ENCODE assay signal across 21 mouse cellular contexts in genomic region chr6:119042803-119043202, GRCm38 (mm10).
DNase-seq lines count a peak whose midpoint lies in the region; ATAC-seq and TF ChIP-seq lines count a peak whose summit lies in the region.
"Had no signal": no experiment of that assay in that cellular context is flagged by ENCODE, and none has a peak within 500 bp of the region (broad histone marks: within the 10 kb centered on the region; RNA-seq: fewer than 3 reads in every experiment).

No protein-coding gene starts in this region.

- H3K9ac ChIP-seq in lung, embryonic 15.5 days = no peak overlapping the region
- no peak overlapping the region for H3K9ac ChIP-seq in lung, postnatal 0 days (replicated peaks; ENCODE audit: low read depth)
- H3K9ac ChIP-seq: embryonic facial prominence, embryonic 13.5 days; embryonic facial prominence, embryonic 15.5 days; forebrain, embryonic 12.5 days had no signal

- H3K4me3 ChIP-seq in lung, embryonic 15.5 days = no peak overlapping the region
- H3K4me3 ChIP-seq in lung, postnatal 0 days (ENCODE audit: low read depth, low read length) = no peak overlapping the region
- H3K4me3 ChIP-seq: embryonic facial prominence, embryonic 13.5 days; embryonic facial prominence, embryonic 15.5 days; erythroblast, embryonic 14.5 days; forebrain, embryonic 10.5 days; forebrain, embryonic 12.5 days had no signal

- WGBS in lung, embryonic 15.5 days = 64% methylated on average over 3 of the region's 3 CpGs
- 51% methylated on average over 3 of the region's 3 CpGs for WGBS in lung, postnatal 0 days

- peak; percentile 87 for TF ChIP-seq EP300 in lung, postnatal 0 days (IDR thresholded peaks at IDR 0.05)

- H3K4me2 ChIP-seq in lung, embryonic 15.5 days = no peak overlapping the region
- no peak overlapping the region for H3K4me2 ChIP-seq in lung, postnatal 0 days (replicated peaks; ENCODE audit: low read depth, low read length)
- H3K4me2 ChIP-seq: embryonic facial prominence, embryonic 13.5 days; embryonic facial prominence, embryonic 15.5 days; forebrain, embryonic 12.5 days had no signal

- H3K9me3 ChIP-seq in lung, embryonic 15.5 days = no peaks in the 10 kb centered on the region
- no peaks in the 10 kb centered on the region for H3K9me3 ChIP-seq in lung, postnatal 0 days (ENCODE audit: low read length)
- H3K9me3 ChIP-seq: embryonic facial prominence, embryonic 13.5 days; embryonic facial prominence, embryonic 15.5 days; forebrain, embryonic 10.5 days; forebrain, embryonic 12.5 days had no signal

- H3K36me3 ChIP-seq in lung, embryonic 15.5 days = no peaks in the 10 kb centered on the region
- H3K36me3 ChIP-seq in lung, postnatal 0 days (ENCODE audit: insufficient read depth, low read length) = no peaks in the 10 kb centered on the region
- H3K36me3 ChIP-seq: embryonic facial prominence, embryonic 13.5 days; embryonic facial prominence, embryonic 15.5 days; forebrain, embryonic 10.5 days; forebrain, embryonic 12.5 days had no signal

- no peaks in the 10 kb centered on the region for H3K27me3 ChIP-seq in lung, embryonic 15.5 days
- H3K27me3 ChIP-seq in lung, postnatal 0 days (replicated peaks; ENCODE audit: insufficient read depth, low read length) = no peaks in the 10 kb centered on the region
- H3K27me3 ChIP-seq: embryonic facial prominence, embryonic 13.5 days; embryonic facial prominence, embryonic 15.5 days; forebrain, embryonic 12.5 days had no signal

- no peak for TF ChIP-seq CTCF in lung, postnatal 0 days (IDR thresholded peaks at IDR 0.05)

- DNase-seq in lung, postnatal 14 days = no peak
- DNase-seq in lung, postnatal 0 days (ENCODE audit: low spot score) = peak; percentile 79
- no peak for DNase-seq in lung, postnatal 4 days
- DNase-seq: adrenal gland, adult 2 months; adrenal gland, postnatal 10 days; adrenal gland, postnatal 25 days; cerebellum, adult 11 months; cerebellum, adult 18-20 months; cerebellum, adult 8-10 months; cerebellum, adult 9-11 months; cerebellum, postnatal 14 days; cerebellum, postnatal 36 days; embryo, embryonic 11 days had no signal

- ATAC-seq in lung, embryonic 15.5 days (ENCODE audit: borderline replicate concordance, extremely low read depth, low FRiP score, low TSS enrichment) = no peak
- ATAC-seq in lung, postnatal 0 days = peak; percentile 64
- ATAC-seq: forebrain, embryonic 14.5 days; forebrain, embryonic 16.5 days had no signal

- H3K4me1 ChIP-seq in lung, embryonic 15.5 days = peaks cover 73% of the 10 kb centered on the region
- H3K4me1 ChIP-seq in lung, postnatal 0 days (ENCODE audit: insufficient read depth, low read depth, low read length) = peaks cover 20% of the 10 kb centered on the region; the same call in 1 of the 2 replicates

- 0 out of 2 replicates have a peak overlapping the region, but pooled peaks have one; percentile 65 for H3K27ac ChIP-seq in lung, embryonic 15.5 days
- peak overlapping the region; percentile 17; the same call in 1 of the 2 replicates for H3K27ac ChIP-seq in lung, postnatal 0 days (ENCODE audit: low read length)
- H3K27ac ChIP-seq: embryonic facial prominence, embryonic 13.5 days; embryonic facial prominence, embryonic 15.5 days; forebrain, embryonic 10.5 days; forebrain, embryonic 12.5 days had no signal
